Mouse (Mus musculus) forebrain, embryonic 13.5 days (tissue): ENCODE data around the gene Tuba4a. TPM values are rescaled to one million over a fixed set of nuclear protein-coding genes. Genes with fewer than 3 reads are reported as not detected.

Experiments used
- ATAC-seq: fragments of 200-750 bp; cut with Nextera tagmentation; 2 replicates; pipeline ENCODE4 v1.8.0; 2017
- H3K27ac ChIP-seq: fragments of 300-500 bp; sonication (generic); 2 replicates; pipeline ENCODE4 v1.5.1; 2015; ENCODE audit warnings: inconsistent platforms, mild to moderate bottlenecking, moderate library complexity
- H3K27me3 ChIP-seq: fragments of 300-500 bp; sonication (generic); 2 replicates; pipeline ENCODE4 v1.6.1; 2015; ENCODE audit warnings: mild to moderate bottlenecking, inconsistent platforms
- H3K36me3 ChIP-seq: fragments of 300-500 bp; sonication (generic); 2 replicates; pipeline ENCODE4 v1.6.1; 2015; ENCODE audit warnings: mild to moderate bottlenecking, inconsistent platforms; ENCODE audit not compliant: poor library complexity, severe bottlenecking
- H3K4me1 ChIP-seq: fragments of 300-500 bp; sonication (generic); 2 replicates; pipeline ENCODE4 v1.6.1; 2015; ENCODE audit warnings: inconsistent platforms
- H3K4me2 ChIP-seq: fragments of 300-500 bp; sonication (generic); 2 replicates; pipeline ENCODE4 v1.6.1; 2015; ENCODE audit warnings: inconsistent platforms, mild to moderate bottlenecking, moderate library complexity
- H3K4me3 ChIP-seq: fragments of 300-500 bp; sonication (generic); 2 replicates; pipeline ENCODE4 v1.5.1; 2015; ENCODE audit warnings: mild to moderate bottlenecking, inconsistent platforms
- H3K9ac ChIP-seq: fragments of 300-500 bp; sonication (generic); 2 replicates; pipeline ENCODE4 v1.6.1; 2015; ENCODE audit warnings: mild to moderate bottlenecking, inconsistent platforms
- H3K9me3 ChIP-seq: fragments of 300-500 bp; sonication (generic); replicated peaks from 2 replicates; pipeline ENCODE4 v1.6.1; 2016; ENCODE audit warnings: inconsistent platforms
- WGBS: fragments of 180-500 bp; shearing (Covaris S2); methylation state at CpG from one replicate; pipeline ENCODE4 v1.1.7; 2015; 5-methylcytosine and 5-hydroxymethylcytosine counted together
- polyA plus RNA-seq: library from polyadenylated mRNA; unstranded; fragments of >200 nt; fragmentation: Nextera tagmentation; extraction: Ambion mirVana; gene quantifications from 2 replicates; pipeline ENCODE4 v1.2.1, GENCODE M21; 2015

Gene Tuba4a
- polyA plus RNA-seq: 15.3 and 16.6 TPM in 2 replicates

GRCm38 (mm10) chr1:75219531-75219930, at the start of gene Tuba4a:
Gene Tuba4a, minus strand, starts transcription at chr1:75219865.
- H3K36me3 ChIP-seq: peaks cover 17% of the 10 kb centered on the region
- WGBS: under 1% methylated on average over 34 of the region's 34 CpGs
- peak within 1 kb of the TSS; percentile 65 for H3K9ac ChIP-seq
- ATAC-seq: peak; percentile 48
- no peaks in the 10 kb centered on the region for H3K9me3 ChIP-seq
- peaks cover 21% of the 10 kb centered on the region for H3K4me1 ChIP-seq
- H3K4me2 ChIP-seq: peak within 1 kb of the TSS; percentile 91
- peaks cover 79% of the 10 kb centered on the region for H3K27me3 ChIP-seq
- peak within 1 kb of the TSS; percentile 54 for H3K4me3 ChIP-seq
- peak within 1 kb of the TSS; percentile 8; the same call in 1 of the 2 replicates for H3K27ac ChIP-seq

GRCm38 (mm10) chr1:75264091-75264880, 44.6 kb upstream of the Tuba4a start, which contains the start of gene Ptprn:
Gene Ptprn, minus strand, starts transcription at chr1:75264502.
- Histone ChIP-seq H3K36me3 (no peaks in the 10 kb centered on the region), H3K4me2 (peak within 1 kb of the TSS; percentile 72), H3K27me3 (peaks cover 75% of the 10 kb centered on the region), H3K4me3 (peak within 1 kb of the TSS; percentile 48), H3K9ac (peak within 1 kb of the TSS; percentile 56), H3K27ac (no peak within 1 kb of the TSS), H3K9me3 (no peaks in the 10 kb centered on the region), H3K4me1 (peaks cover 13% of the 10 kb centered on the region)
- ATAC-seq: peak; percentile 73
- 10% methylated on average over 32 of the region's 32 CpGs for WGBS

- H3K27ac ChIP-seq: no peak overlapping the region
- H3K36me3 ChIP-seq: no peaks in the 10 kb centered on the region
- peak overlapping the region; percentile 48 for H3K4me3 ChIP-seq
- H3K4me2 ChIP-seq: peak overlapping the region; percentile 72
- peaks cover 13% of the 10 kb centered on the region for H3K4me1 ChIP-seq
- H3K27me3 ChIP-seq: peaks cover 72% of the 10 kb centered on the region
- H3K9me3 ChIP-seq: no peaks in the 10 kb centered on the region
- H3K9ac ChIP-seq: peak overlapping the region; percentile 56
- peak; percentile 21 for ATAC-seq
- WGBS: 1% methylated on average over 39 of the region's 40 CpGs
Observed at GRCm38 (mm10) chr1:75262969-75263951, 43.6 kb upstream of the Tuba4a start.

GRCm38 (mm10) chr1:75261278-75261677, 41.6 kb upstream of the Tuba4a start:
- Histone ChIP-seq H3K4me3 (no peak overlapping the region), H3K27me3 (peaks cover 65% of the 10 kb centered on the region)
- no peak for ATAC-seq

GRCm38 (mm10) chr1:75255516-75256046, 35.9 kb upstream of the Tuba4a start:
- Histone ChIP-seq H3K4me3 (no peak overlapping the region), H3K4me1 (peaks cover 7% of the 10 kb centered on the region), H3K4me2 (no peak overlapping the region), H3K27me3 (peaks cover 11% of the 10 kb centered on the region), H3K9ac (no peak overlapping the region), H3K36me3 (no peaks in the 10 kb centered on the region), H3K9me3 (no peaks in the 10 kb centered on the region), H3K27ac (no peak overlapping the region)
- WGBS: 77% methylated on average over 10 of the region's 10 CpGs
- ATAC-seq: no peak

More at GRCm38 (mm10) chr1:75261278-75261677, 41.6 kb upstream of the Tuba4a start:
- Histone ChIP-seq H3K9ac (no peak overlapping the region), H3K36me3 (no peaks in the 10 kb centered on the region), H3K4me2 (no peak overlapping the region), H3K27ac (no peak overlapping the region), H3K4me1 (peaks cover 13% of the 10 kb centered on the region), H3K9me3 (no peaks in the 10 kb centered on the region)

- Histone ChIP-seq H3K9me3 (no peaks in the 10 kb centered on the region), H3K4me3 (no peak overlapping the region), H3K4me2 (no peak overlapping the region), H3K9ac (no peak overlapping the region), H3K36me3 (no peaks in the 10 kb centered on the region), H3K4me1 (peaks cover 7% of the 10 kb centered on the region), H3K27ac (peak overlapping the region; percentile 35; the same call in 1 of the 2 replicates), H3K27me3 (peaks cover 7% of the 10 kb centered on the region; the same call in 1 of the 2 replicates)
- peak; percentile 16; the same call in 1 of the 2 replicates for ATAC-seq
- 67% methylated on average over 8 of the region's 8 CpGs for WGBS
Observed at GRCm38 (mm10) chr1:75254625-75255013, 35.0 kb upstream of the Tuba4a start.

- peaks cover 7% of the 10 kb centered on the region; the same call in 1 of the 2 replicates for H3K27me3 ChIP-seq
- H3K4me1 ChIP-seq: peaks cover 7% of the 10 kb centered on the region
- H3K36me3 ChIP-seq: no peaks in the 10 kb centered on the region
- 64% methylated on average over 16 of the region's 16 CpGs for WGBS
- H3K9ac ChIP-seq: no peak overlapping the region
- no peaks in the 10 kb centered on the region for H3K9me3 ChIP-seq
- H3K27ac ChIP-seq: no peak overlapping the region
- ATAC-seq: peak; percentile 9
- H3K4me3 ChIP-seq: no peak overlapping the region
- H3K4me2 ChIP-seq: no peak overlapping the region
Observed at GRCm38 (mm10) chr1:75253849-75254624, 34.4 kb upstream of the Tuba4a start.

- Histone ChIP-seq H3K9ac (no peak overlapping the region), H3K27ac (no peak overlapping the region), H3K4me2 (no peak overlapping the region), H3K4me1 (peaks cover 14% of the 10 kb centered on the region), H3K27me3 (peaks cover 3% of the 10 kb centered on the region; the same call in 1 of the 2 replicates), H3K9me3 (no peaks in the 10 kb centered on the region), H3K36me3 (no peaks in the 10 kb centered on the region), H3K4me3 (no peak overlapping the region)
- whole genome bisulfite sequencing: 77% methylated on average over 16 of the region's 16 CpGs
- ATAC-seq: no peak
Observed at GRCm38 (mm10) chr1:75253029-75253428, 33.4 kb upstream of the Tuba4a start.

- peaks cover 21% of the 10 kb centered on the region for H3K4me1 ChIP-seq
- H3K9me3 ChIP-seq: no peaks in the 10 kb centered on the region
- H3K9ac ChIP-seq: no peak overlapping the region
- no peak overlapping the region for H3K27ac ChIP-seq
- H3K4me3 ChIP-seq: no peak overlapping the region
- H3K27me3 ChIP-seq: no peaks in the 10 kb centered on the region
- no peak for ATAC-seq
- WGBS: 73% methylated on average over 13 of the region's 13 CpGs
- H3K4me2 ChIP-seq: no peak overlapping the region
- H3K36me3 ChIP-seq: no peaks in the 10 kb centered on the region
Observed at GRCm38 (mm10) chr1:75252308-75252707, 32.6 kb upstream of the Tuba4a start.

GRCm38 (mm10) chr1:75251112-75251970, 31.7 kb upstream of the Tuba4a start:
- Histone ChIP-seq H3K4me2 (peak overlapping the region; percentile 54), H3K9me3 (no peaks in the 10 kb centered on the region), H3K27me3 (no peaks in the 10 kb centered on the region), H3K4me3 (peak overlapping the region; percentile 18), H3K9ac (0 out of 2 replicates have a peak overlapping the region, but pooled peaks have one; percentile 5), H3K36me3 (no peaks in the 10 kb centered on the region), H3K27ac (no peak overlapping the region), H3K4me1 (peaks cover 23% of the 10 kb centered on the region)
- peak; percentile 42 for ATAC-seq
- 2% methylated on average over 22 of the region's 22 CpGs for WGBS
